Mouse (Mus musculus) naive thymus-derived CD4-positive, alpha-beta T cell, adult 2 months (primary cell): Measurements from ENCODE around the gene Amot.

Experiments
- DNase-seq: peaks from one replicate; pipeline ENCODE4 v3.0.0-alpha.2; 2011; ENCODE audit warnings: low read depth

Gene Amot

GRCm38 (mm10) chrX:145504717-145505415 is at the start of gene Amot:
Gene Amot, minus strand, starts transcription at chrX:145505181.
- DNase-seq = peak; percentile 54

- DNase-seq = no peak
These were observed 40.1 kb upstream of the Amot start for GRCm38 (mm10) chrX:145545060-145545459.

DNA sequence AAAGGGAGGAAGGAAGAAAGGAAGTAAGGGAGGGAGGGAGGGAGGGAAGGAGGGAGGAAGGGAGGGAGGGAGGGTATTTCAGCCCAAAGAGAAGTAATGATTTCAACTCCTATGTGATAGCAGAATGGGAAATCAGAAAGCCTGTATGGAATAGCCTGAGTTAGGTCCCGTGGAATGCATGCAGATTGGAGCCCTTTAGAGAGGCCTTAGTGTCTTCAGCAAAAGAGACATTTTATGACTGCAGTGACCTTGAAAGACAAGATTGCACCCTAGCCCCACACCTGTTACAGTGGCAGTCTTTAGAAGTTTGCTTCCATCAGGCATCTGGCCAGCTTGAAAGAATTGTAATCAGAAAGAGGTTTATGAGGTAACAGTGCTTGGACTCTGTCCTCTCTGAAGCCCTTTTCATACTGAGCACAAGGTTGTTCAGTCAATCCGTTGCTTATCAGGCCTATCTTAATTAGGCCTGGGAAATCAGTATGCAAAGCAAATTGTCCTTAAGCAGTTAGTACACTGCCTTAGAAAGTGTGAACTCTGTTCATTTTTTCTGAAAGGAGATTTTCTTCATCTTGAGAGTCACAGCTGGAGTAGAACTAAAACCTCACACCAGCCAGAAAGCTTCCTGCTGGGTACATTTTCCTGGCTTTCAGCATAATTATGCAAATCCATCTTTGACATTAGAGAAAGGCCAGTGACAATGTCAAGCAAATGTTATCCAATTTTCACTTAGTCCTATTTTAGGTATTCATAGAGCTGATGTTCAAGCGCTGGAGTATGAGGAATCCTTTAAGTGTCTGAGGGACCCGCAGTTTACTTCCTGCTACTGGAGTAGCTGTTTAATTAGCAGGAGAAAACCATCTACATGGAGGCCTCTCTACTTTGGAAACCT is 38.9 kb upstream of the Amot start:
- no peak for DNase-seq

DNA sequence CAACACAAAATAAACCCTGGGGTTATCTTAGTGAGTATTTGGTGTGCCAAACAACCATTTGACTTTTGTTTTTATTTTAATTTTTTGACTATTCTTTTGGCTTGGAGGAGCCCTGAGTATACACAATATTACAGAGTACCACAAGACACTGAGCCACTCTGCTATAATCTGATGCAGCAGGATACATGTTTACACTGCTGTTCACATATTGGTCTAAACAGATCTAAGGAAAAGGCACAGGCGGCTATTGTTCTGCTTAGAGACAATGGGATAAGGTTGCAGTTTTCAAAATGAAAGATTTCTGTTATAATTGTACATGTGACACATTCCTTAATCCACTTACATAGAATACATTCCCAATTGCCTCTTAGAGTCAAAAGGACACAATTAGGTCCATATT is 36.1 kb upstream of the Amot start:
- DNase-seq = no peak

DNA sequence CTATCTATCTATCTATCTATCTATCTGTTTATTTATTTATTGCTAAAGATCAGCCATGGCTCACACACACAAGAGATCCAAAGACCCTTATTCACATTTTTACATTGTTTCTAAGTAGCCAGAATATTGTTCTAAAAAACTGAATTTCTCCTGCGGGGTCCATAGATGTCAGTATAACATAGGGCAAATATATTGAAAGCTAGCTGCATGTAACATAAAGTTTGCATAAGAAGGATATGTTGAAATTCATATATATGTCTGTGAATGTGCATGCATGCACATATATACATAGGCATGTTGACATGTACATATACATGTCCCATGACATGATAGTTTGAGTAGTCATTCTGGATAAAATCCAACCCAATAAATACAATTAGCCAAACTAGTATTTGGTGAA is 35.3 kb upstream of the Amot start:
- peak; percentile 1 for DNase-seq

DNA sequence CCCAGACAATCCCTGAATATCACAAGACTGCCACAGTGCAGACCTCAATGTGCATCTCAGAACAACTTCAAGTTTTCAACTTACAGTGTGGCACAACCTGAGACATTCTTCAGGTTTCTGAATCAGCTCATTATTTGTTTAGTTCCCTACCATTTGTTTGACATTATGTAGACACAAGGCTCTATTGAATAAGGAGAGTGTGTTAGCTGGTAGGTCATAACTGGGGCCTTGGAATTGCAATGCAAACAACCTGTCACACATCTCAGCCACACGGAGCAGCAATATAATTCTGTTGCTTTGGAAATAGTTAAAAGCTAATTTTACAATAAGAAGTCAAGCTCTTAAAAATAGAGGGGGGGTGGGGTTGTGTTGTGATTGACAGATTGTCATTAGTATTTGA is 24.6 kb upstream of the Amot start:
- DNase-seq = no peak

DNA sequence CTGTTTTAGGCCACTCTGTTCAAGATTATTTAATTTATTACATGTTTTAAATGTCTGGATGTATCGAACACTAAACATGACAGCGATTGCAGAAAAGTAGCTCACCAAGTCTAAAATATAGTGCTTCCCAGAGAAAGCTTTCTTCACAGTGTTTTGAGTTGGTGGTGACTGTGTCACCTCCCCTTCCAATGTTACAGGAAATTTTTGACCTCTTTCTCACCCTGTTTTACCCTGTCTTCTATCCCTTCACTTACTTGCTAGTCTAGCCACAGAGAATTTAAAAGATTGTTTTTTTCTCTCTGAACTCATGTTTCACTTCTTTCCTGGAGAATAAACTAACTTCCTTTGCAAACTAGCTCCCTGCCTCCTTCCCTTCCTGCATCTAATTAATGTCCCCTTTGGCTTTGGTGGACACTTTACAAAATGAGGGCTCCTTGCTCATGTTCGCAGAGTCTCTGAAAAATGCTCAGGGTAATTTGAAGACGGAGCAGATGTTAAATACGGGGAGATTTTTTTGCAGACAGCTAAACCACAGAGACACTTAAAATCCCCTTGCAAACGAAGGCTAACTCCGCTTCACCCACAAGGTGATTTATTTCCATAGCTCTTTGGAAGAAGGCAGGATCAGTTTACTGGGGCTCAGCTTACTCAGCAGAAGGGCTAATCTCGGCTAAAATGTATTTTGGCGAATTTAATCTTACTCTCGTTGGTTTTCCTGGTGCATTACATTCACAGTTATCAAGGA is 11.5 kb upstream of the Amot start:
- no peak for DNase-seq

- DNase-seq = no peak
These were observed 10.6 kb upstream of the Amot start for GRCm38 (mm10) chrX:145515498-145516158.

DNA sequence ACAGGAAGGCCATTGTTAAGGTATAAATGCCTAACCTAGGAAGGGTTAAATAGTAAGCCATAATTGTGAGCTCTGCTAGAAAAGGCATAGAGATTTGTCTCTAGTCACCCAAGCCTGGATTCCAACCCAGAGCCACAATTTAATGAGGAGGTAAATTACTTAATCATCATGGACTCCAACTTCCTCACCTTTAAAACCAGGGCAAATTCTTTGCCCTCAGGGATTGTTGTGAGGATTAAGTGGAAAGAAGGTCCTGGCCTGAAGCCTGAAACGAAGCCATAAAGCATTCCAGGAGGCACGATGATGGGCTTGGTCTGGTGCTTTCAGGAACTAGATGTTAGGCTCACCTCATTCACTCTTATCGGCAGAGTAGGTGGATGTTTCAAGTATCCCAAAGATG is 5.7 kb upstream of the Amot start:
- no peak for DNase-seq

GRCm38 (mm10) chrX:145505457-145506201 is 648 bp upstream of the Amot start:
- DNase-seq = peak; percentile 19

DNA sequence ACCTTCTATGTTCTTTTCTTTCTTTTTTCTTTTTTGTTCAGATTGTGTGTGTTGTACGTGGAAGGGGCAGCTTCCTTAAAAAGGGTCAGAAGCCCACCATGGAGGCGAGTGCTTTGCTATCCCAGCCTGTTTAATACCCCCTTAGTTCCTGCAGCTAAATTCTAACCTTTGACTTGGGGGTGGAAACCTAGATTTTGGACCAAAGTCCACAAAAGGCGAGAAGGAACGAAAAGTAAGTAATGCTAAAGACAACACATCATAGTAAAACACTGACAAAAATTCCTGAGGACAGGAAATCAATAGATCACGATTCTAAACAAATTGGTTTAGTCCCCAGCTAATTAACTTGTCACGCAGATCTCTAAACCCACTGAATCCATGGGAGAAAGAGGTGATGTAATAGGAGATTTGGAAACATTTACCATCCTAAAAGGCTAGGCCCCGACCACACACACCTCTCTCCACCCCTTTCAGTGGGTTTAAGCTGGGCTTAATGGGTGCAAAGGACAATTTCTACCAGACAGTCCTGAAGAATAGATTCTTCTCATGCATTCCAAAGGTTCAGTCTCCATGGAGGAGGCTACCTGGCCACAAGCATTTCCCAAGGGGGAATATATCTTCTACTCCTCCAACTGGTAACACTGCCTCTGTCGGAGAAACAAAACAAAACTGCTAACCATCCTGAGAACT is 3.2 kb downstream of the Amot start:
- DNase-seq = no peak

DNA sequence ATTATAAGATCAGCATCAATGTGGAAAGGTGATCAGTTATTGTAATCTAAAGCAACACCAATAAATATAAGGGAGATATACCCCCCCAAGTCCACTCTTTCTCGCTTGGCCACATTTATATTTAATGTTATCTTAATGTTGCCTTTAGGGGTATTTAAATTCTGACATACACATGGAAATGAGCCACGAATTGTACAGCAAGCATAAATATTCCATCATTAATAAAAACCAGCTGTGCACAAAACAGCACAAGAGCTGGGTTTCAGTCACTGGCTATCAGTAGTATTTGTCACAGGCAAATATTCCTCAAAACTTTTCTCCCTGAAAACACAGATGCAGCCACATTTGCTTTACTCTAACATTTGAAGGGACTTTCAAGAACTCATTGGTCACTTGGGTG is 5.9 kb downstream of the Amot start:
- no peak for DNase-seq

- DNase-seq = no peak
These were observed 6.3 kb downstream of the Amot start for GRCm38 (mm10) chrX:145498691-145499090.

GRCm38 (mm10) chrX:145497486-145497885 is 7.5 kb downstream of the Amot start:
- DNase-seq = no peak

DNA sequence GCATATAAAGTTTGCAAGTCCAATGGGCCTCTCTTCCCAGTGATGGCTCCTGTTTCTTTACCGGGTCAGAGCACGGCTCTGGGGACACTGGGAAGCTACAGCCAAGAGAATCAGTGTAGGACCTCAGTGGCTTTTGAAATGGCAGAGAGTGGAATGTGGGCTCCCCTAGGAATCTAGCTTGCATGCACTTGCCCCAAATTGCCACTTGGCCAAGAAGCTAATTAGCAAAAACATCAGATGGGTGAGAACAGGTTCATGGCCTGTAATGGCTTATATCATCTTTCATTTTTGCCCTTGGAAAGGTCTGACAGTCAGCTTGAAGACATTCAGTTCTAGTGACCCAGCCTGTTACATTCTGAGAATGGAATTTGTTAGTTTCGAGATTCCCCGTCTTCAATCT is 9.6 kb downstream of the Amot start:
- DNase-seq = no peak

GRCm38 (mm10) chrX:145490821-145491220 is 14.2 kb downstream of the Amot start:
- DNase-seq = no peak

DNA sequence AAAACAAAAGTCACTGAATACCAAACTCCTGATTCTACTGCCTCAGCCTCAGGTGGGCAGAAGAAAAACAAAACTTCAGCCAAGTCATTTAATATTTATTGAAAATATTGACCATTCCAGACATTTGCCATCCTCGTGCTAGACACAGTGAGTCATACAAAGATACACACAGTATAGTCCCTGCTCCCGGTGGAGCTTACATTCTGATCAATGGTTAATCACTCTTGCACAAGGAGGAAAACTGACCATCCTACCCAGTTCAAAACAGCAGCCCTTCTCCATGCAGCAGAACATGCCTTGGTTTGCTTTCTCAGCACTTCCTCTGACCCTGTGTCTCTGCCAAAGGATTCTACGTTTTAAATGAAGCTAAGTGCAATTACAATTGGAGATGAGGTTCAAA is 14.6 kb downstream of the Amot start:
- DNase-seq = no peak

GRCm38 (mm10) chrX:145489950-145490349 is 15.0 kb downstream of the Amot start:
- DNase-seq = no peak

DNA sequence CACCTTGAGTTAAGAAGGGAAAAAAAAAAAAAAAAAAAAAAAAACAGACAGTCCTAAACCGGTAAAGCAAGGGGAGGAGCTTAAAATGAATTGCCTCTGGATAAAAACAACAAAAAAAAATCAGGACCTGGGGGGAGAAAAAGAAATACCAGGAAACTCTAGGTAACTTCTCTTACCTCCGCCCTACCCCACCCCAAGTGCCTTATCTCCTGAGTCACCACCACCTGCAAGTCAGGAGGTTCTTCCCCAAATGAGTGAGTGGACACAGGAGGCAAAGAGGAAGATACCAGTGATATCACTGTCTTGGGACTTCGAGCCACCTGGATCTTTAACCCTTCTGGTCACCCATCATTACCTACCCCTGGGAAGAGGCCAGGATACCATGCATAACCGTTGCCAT is 19.5 kb downstream of the Amot start:
- DNase-seq = no peak

GRCm38 (mm10) chrX:145483486-145484055 is 21.4 kb downstream of the Amot start:
- no peak for DNase-seq

DNA sequence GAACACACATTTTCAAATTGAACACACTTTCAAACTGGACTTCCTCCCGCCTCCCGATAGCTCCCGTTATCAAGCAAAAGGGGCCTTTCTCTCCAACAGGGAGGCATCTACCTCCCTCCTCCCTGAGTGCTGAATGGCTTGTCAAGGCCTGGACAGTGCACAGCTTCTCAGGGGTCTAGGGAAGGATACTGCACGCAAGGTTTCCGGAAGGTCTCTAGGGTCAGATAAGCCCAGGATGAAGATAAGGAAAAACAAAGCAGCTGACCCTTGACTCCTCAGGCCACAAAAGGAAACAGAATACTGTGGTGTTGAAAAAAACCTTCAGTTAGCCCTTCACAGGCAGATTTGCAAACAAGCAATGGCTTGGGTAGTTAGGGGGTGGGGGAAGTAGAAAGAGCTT is 22.6 kb downstream of the Amot start:
- no peak for DNase-seq
